Mouse (Mus musculus): ENCODE measurements at regions not wholly inside any gene's neighbourhood (a gene's known extent, or its start where the extent isn't known, plus 50 kb on each side); places are given as distances from the start of the nearest gene placed in this dataset.
A peak's percentile ranks its signal among the peaks of the same experiment; 100 is the strongest.

DNA sequence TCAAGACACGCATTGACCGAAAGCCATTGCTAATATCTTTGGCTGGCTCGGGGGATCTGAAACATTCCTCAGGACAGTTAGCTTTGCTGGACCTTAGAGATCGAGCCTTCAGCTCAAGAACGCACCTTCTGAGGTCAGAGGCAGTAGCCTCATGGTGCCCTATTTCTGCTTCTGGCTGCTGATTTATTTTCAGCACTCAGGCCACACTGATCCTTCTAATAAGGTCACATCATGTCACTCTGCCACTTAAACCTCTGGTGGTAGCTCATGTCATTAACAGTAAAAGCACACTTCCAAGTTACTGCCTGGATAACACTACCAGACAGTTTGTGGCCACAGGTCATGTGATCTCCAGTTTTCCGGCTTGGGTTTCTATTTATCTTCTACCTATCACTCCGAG lies 325.9 kb upstream of the Tmpo start:
- in situ Hi-C loops (cut with MboI; ENCODE audit: low pct_ligation_motif_present, low pct_unique_long_range_greater_than_20kb, low sequenced_read_pairs): no loop called here
- Histone ChIP-seq H3K4me3 (replicated peaks in 1 of 3; ENCODE audit: low read depth in 2 of 3, low read length in 2 of 3, poor library complexity in 1 of 3) (no peak overlapping the region), H3K27ac (ENCODE audit: insufficient read depth, low read depth) (no peak overlapping the region), H3K4me1 (ENCODE audit: control insufficient read depth in 1 of 2, insufficient read depth in 2 of 2) (peaks cover 7 to 9% of the 10 kb centered on the region in 2 experiments; a peak in 2 of 4 replicates), H3K27me3 (replicated peaks) (no peaks in the 10 kb centered on the region), H3K36me3 (replicated peaks in 1 of 2; ENCODE audit: control insufficient read depth in 1 of 2, insufficient read depth in 1 of 2, low read length in 1 of 2) (no peaks in the 10 kb centered on the region), H3K79me2 (replicated peaks; ENCODE audit: control insufficient read depth, extremely low read depth, insufficient read depth, poor library complexity, severe bottlenecking) (no peaks in the 10 kb centered on the region), H3K4me2 (ENCODE audit: insufficient read depth, low read depth, poor library complexity, severe bottlenecking) (no peak overlapping the region), H3K9me3 (replicated peaks; ENCODE audit: low read length) (no peaks in the 10 kb centered on the region), H3K9ac (ENCODE audit: insufficient read depth, low read depth) (no peak overlapping the region)
- no peak for TF ChIP-seq CHD2 (IDR thresholded peaks at IDR 0.05; ENCODE audit: low read length)
- no peak for TF ChIP-seq POLR2A (IDR thresholded peaks at IDR 0.05; ENCODE audit: low read depth, low read length)
- no peak for TF ChIP-seq ZKSCAN1 (IDR thresholded peaks at IDR 0.05; ENCODE audit: borderline replicate concordance, low read depth, low read length)
- TF ChIP-seq MXI1 (IDR thresholded peaks at IDR 0.05; ENCODE audit: low read depth, low read length): no peak
- TF ChIP-seq IRF4 (IDR thresholded peaks at IDR 0.05; ENCODE audit: low read depth, low read length): no peak
- no peak for TF ChIP-seq JUND (conservative IDR thresholded peaks at IDR 0.05; ENCODE audit: low read depth, low read length)
- no peak for TF ChIP-seq JUN (IDR thresholded peaks at IDR 0.05; ENCODE audit: insufficient read depth, low read depth, low read length)
- TF ChIP-seq KAT2A (IDR thresholded peaks at IDR 0.05; ENCODE audit: insufficient replicate concordance, low read length): no peak
- no peak for TF ChIP-seq BHLHE40 (IDR thresholded peaks at IDR 0.05; ENCODE audit: low read depth, low read length)
- TF ChIP-seq USF2 (conservative IDR thresholded peaks at IDR 0.05; ENCODE audit: low read depth, low read length): no peak
- TF ChIP-seq ETS1 (conservative IDR thresholded peaks at IDR 0.05; ENCODE audit: low read depth, low read length): no peak
- TF ChIP-seq MEF2A (IDR thresholded peaks at IDR 0.05; ENCODE audit: borderline replicate concordance, low read depth, low read length): no peak
- TF ChIP-seq ZNF384 (IDR thresholded peaks at IDR 0.05; ENCODE audit: low read depth, low read length): no peak
- no peak for TF ChIP-seq HCFC1 (IDR thresholded peaks at IDR 0.05; ENCODE audit: low read depth, low read length)
- no peak for TF ChIP-seq SMC3 (IDR thresholded peaks at IDR 0.05; ENCODE audit: low read depth, low read length)
- TF ChIP-seq USF1 (IDR thresholded peaks at IDR 0.05; ENCODE audit: low read depth, low read length): no peak
- TF ChIP-seq TBP (conservative IDR thresholded peaks at IDR 0.05; ENCODE audit: low read depth, low read length): no peak
- TF ChIP-seq PAX5 (IDR thresholded peaks at IDR 0.05; ENCODE audit: low read length): no peak
- dilution Hi-C loops (cut with MboI; ENCODE audit: extremely low pct_ligation_motif_present, extremely low pct_unique_long_range_greater_than_20kb, low sequenced_read_pairs): no loop called here
- no peak for DNase-seq (ENCODE audit: extremely low read depth)

- TF ChIP-seq ZMIZ1 (IDR thresholded peaks at IDR 0.05; ENCODE audit: low read depth, low read length): no peak
- TF ChIP-seq E2F4 (IDR thresholded peaks at IDR 0.05; ENCODE audit: insufficient replicate concordance, low read depth, low read length): no peak
- no peak for TF ChIP-seq MAZ (IDR thresholded peaks at IDR 0.05; ENCODE audit: low read depth, low read length)
- no peak for TF ChIP-seq NRF1 (IDR thresholded peaks at IDR 0.05; ENCODE audit: low read depth, low read length)
- TF ChIP-seq IRF4 (IDR thresholded peaks at IDR 0.05; ENCODE audit: low read depth, low read length): no peak
- Histone ChIP-seq H3K4me1 (ENCODE audit: control insufficient read depth in 1 of 2, insufficient read depth in 2 of 2) (peaks cover 7 to 9% of the 10 kb centered on the region in 2 experiments; a peak in 2 of 4 replicates), H3K27ac (ENCODE audit: insufficient read depth, low read depth) (no peak overlapping the region), H3K9ac (ENCODE audit: insufficient read depth, low read depth) (no peak overlapping the region), H3K9me3 (replicated peaks; ENCODE audit: low read length) (no peaks in the 10 kb centered on the region), H3K79me2 (replicated peaks; ENCODE audit: control insufficient read depth, extremely low read depth, insufficient read depth, poor library complexity, severe bottlenecking) (no peaks in the 10 kb centered on the region), H3K36me3 (replicated peaks in 1 of 2; ENCODE audit: control insufficient read depth in 1 of 2, insufficient read depth in 1 of 2, low read length in 1 of 2) (no peaks in the 10 kb centered on the region), H3K4me2 (ENCODE audit: insufficient read depth, low read depth, poor library complexity, severe bottlenecking) (peak overlapping the region; percentile 49; the same call in 1 of the 2 replicates), H3K27me3 (replicated peaks) (no peaks in the 10 kb centered on the region), H3K4me3 (replicated peaks in 1 of 3; ENCODE audit: low read depth in 2 of 3, low read length in 2 of 3, poor library complexity in 1 of 3) (no peak overlapping the region)
- DNase-seq (ENCODE audit: extremely low read depth): peak; percentile 18
- dilution Hi-C loops (cut with MboI; ENCODE audit: extremely low pct_ligation_motif_present, extremely low pct_unique_long_range_greater_than_20kb, low sequenced_read_pairs) (no loop called here), in situ Hi-C loops (cut with MboI; ENCODE audit: low pct_ligation_motif_present, low pct_unique_long_range_greater_than_20kb, low sequenced_read_pairs) (no loop called here)
Measured at GRCm38 (mm10) chr10:91504891-91505290, 323.8 kb upstream of the Tmpo start.
